Mouse (Mus musculus) liver, postnatal 0 days (tissue): ENCODE data around the gene Lgr6.
"Not testable (repeated sequence)": the region's sequence is repeated elsewhere in the genome, so short reads cannot be mapped to it uniquely, and the experiment has no call there.

Experiments
- CTCF ChIP-seq: sonication (generic); IDR thresholded peaks from 2 replicates; pipeline ENCODE4 v1.5.1; 2016; ENCODE audit warnings: antibody characterized with exemption, low read depth
- EP300 ChIP-seq: IDR thresholded peaks from 2 replicates; pipeline ENCODE4 v1.6.1; 2016; ENCODE audit warnings: antibody characterized with exemption, low read depth, mild to moderate bottlenecking

DNA sequence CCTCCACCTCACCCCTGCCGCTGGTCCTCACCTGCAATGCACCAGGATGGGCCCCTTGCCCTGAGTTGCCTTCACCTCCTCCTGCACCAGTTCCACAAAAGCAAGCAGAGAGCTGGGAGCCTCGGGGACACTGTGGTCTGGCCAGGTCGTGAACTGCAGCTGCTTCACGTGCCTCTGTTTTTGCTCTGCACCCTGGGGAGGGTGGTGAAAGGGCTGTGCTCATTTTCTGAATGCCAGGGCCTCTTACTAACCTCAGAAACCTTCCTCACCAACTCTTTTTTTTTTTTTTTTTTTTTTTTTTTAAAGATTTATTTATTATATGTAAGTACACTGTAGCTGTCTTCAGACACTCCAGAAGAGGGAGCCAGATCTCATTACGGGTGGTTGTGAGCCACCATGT, 6.2 kb upstream of the Lgr6 start:
- TF ChIP-seq CTCF, EP300: not testable (repeated sequence)
